Mouse (Mus musculus) liver, embryonic 12.5 days (tissue): ENCODE data around the gene Slc22a16. TPM values are rescaled to one million over a fixed set of nuclear protein-coding genes. Genes with fewer than 3 reads are reported as not detected.

Source experiments
- ATAC-seq: fragments of 200-750 bp; cut with Nextera tagmentation; 2 replicates; pipeline ENCODE4 v1.8.0; 2017; ENCODE audit warnings: moderate number of reproducible peaks, mild to moderate bottlenecking, moderate library complexity
- H3K27ac ChIP-seq: fragments of 300-500 bp; sonication (generic); 2 replicates; pipeline ENCODE4 v1.5.1; 2016; ENCODE audit warnings: mild to moderate bottlenecking
- H3K27me3 ChIP-seq: fragments of 300-500 bp; sonication (generic); replicated peaks from 2 replicates; pipeline ENCODE4 v1.6.1; 2016; ENCODE audit warnings: mild to moderate bottlenecking, moderate library complexity
- H3K36me3 ChIP-seq: fragments of 300-500 bp; sonication (generic); 2 replicates; pipeline ENCODE4 v1.6.1; 2016; ENCODE audit warnings: mild to moderate bottlenecking, moderate library complexity
- H3K4me1 ChIP-seq: fragments of 300-500 bp; sonication (generic); 2 replicates; pipeline ENCODE4 v1.6.1; 2016
- H3K4me2 ChIP-seq: fragments of 300-500 bp; sonication (generic); 2 replicates; pipeline ENCODE4 v1.6.1; 2016; ENCODE audit warnings: mild to moderate bottlenecking, moderate library complexity
- H3K4me3 ChIP-seq: fragments of 300-500 bp; sonication (generic); 2 replicates; pipeline ENCODE4 v1.5.1; 2016; ENCODE audit warnings: mild to moderate bottlenecking, moderate library complexity
- H3K9ac ChIP-seq: fragments of 300-500 bp; sonication (generic); 2 replicates; pipeline ENCODE4 v1.6.1; 2016; ENCODE audit warnings: mild to moderate bottlenecking, moderate library complexity
- H3K9me3 ChIP-seq: fragments of 300-500 bp; sonication (generic); replicated peaks from 2 replicates; pipeline ENCODE4 v1.6.1; 2016; ENCODE audit warnings: mild to moderate bottlenecking, moderate library complexity
- whole genome bisulfite sequencing: fragments of 180-500 bp; shearing (Covaris S2); methylation state at CpG from one replicate; pipeline ENCODE4 v1.1.7; 2016; ENCODE audit not compliant: insufficient replicate concordance; 5-methylcytosine and 5-hydroxymethylcytosine counted together
- polyA plus RNA-seq: library from polyadenylated mRNA; unstranded; fragments of >200 nt; fragmentation: Nextera tagmentation; extraction: Ambion mirVana; gene quantifications from 2 replicates; pipeline ENCODE4 v1.2.1, GENCODE M21; 2016

Gene Slc22a16
- polyA plus RNA-seq, 1 experiment from 2014 or later = not detected

DNA sequence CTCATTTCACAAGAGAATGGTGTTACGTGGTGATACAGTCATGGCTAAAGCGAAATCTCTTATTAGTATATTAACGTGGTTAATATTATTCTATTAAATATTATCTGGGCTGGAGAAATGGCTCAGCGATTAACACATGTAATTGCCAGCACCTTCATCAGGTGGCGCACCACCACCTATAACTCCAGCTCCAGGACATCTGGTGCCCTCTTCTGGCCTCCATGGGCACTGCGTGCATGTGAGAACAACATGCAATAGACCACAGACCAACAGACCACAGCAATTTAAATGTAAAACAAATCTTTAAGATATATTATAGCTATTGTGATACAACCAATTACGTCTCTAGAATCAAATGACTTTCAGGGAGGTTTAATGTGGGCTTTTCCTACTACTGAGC lies 59.0 kb downstream of the Slc22a16 start:
- Histone ChIP-seq H3K9ac (no peak overlapping the region), H3K36me3 (no peaks in the 10 kb centered on the region), H3K27me3 (no peaks in the 10 kb centered on the region), H3K4me2 (no peak overlapping the region), H3K27ac (no peak overlapping the region), H3K9me3 (no peaks in the 10 kb centered on the region), H3K4me1 (0 out of 2 replicates have a peak, but pooled peaks cover 5% of the 10 kb centered on the region), H3K4me3 (no peak overlapping the region)
- 69% methylated on average over 7 of the region's 7 CpGs for WGBS
- no peak for ATAC-seq

DNA sequence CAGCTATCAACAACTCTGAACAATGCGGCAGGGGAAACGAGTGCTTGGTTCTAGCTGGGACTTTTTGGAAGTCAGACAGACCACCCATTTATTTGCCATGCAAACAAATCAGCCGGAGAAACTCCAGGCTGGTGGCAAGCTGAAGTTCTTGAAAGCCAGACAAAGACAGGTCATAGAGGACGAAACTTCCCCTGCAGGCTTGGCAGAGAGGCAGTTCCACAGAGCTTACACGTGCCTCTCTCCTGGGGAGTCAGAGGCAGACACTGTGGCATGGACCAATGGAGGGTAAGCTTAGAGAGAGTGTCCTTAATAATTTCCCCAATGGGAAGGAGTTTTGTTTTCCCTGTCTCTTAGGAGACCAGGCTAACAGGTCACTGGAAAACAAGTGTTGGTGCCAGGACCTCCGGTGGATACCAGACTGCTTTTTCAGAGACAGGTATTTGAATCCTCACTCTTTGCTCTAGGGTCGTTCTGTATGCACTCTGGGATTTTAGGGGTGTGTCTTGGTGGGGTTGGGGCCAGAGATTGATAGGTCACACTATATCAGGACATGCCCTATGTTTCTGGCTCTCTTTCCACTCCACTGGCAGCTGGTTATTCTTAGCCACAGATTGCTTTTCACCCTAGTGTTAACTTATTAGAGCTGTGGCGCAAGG lies 59.6 kb downstream of the Slc22a16 start, which contains the start of gene Ddo:
Gene Ddo, plus strand, starts transcription at position 356 of the 656 bp plus-strand sequence.
- Histone ChIP-seq H3K9me3 (no peaks in the 10 kb centered on the region), H3K36me3 (no peaks in the 10 kb centered on the region), H3K4me3 (no peak within 1 kb of the TSS), H3K27me3 (no peaks in the 10 kb centered on the region), H3K9ac (no peak within 1 kb of the TSS), H3K4me1 (0 out of 2 replicates have a peak, but pooled peaks cover 5% of the 10 kb centered on the region), H3K4me2 (no peak within 1 kb of the TSS), H3K27ac (no peak within 1 kb of the TSS)
- 61% methylated on average over 8 of the region's 8 CpGs for WGBS
- ATAC-seq = no peak

DNA sequence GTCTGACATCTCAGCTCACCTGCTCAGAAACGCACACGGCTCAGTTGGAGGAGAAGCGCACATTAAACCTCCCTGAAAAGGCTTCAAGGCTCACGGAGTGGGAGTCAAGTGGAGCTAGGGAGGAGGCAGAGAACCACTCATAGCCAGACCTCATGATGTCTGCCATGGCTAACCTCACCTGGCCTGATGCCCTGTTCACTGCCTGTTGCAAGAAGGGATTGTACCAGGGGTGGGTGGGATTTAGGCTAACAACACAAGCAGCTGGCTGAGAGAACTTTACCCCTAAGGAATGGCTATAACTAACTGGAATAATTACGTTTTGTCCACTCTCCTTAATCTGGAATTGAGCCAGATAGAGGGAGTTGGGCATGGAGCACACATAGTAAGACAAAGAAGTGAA lies 60.3 kb downstream of the Slc22a16 start:
- Histone ChIP-seq H3K9me3 (no peaks in the 10 kb centered on the region), H3K36me3 (no peaks in the 10 kb centered on the region), H3K4me2 (no peak overlapping the region), H3K4me3 (no peak overlapping the region), H3K27me3 (no peaks in the 10 kb centered on the region), H3K4me1 (0 out of 2 replicates have a peak, but pooled peaks cover 5% of the 10 kb centered on the region), H3K27ac (no peak overlapping the region), H3K9ac (no peak overlapping the region)
- no peak for ATAC-seq
- 76% methylated on average over 5 of the region's 5 CpGs for WGBS

DNA sequence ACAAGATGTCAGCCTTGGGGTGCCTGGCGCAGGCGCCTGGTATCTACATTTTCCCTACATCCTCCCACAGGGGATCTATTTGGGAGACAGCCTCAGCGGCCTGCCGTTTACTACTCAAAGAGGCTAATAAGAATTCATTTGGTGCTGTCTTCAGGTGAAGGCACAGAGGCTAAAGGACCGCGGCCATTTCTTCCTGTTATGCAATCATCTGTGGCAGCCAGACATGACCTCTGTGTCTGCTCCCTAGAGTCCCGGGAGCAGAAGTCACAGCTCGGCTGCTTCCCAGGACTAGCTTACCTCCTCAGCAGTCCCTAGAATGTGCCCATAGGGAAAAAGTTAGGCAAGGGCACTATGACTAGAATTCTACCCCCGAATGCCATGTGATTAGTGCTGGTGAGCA lies 60.8 kb downstream of the Slc22a16 start:
- WGBS = 49% methylated on average over 9 of the region's 9 CpGs
- ATAC-seq = no peak
- no peaks in the 10 kb centered on the region for H3K27me3 ChIP-seq
- no peaks in the 10 kb centered on the region for H3K36me3 ChIP-seq
- no peak overlapping the region for H3K27ac ChIP-seq
- no peak overlapping the region for H3K4me3 ChIP-seq
- H3K4me1 ChIP-seq = 0 out of 2 replicates have a peak, but pooled peaks cover 5% of the 10 kb centered on the region
- no peaks in the 10 kb centered on the region for H3K9me3 ChIP-seq
- no peak overlapping the region for H3K4me2 ChIP-seq
- no peak overlapping the region for H3K9ac ChIP-seq

DNA sequence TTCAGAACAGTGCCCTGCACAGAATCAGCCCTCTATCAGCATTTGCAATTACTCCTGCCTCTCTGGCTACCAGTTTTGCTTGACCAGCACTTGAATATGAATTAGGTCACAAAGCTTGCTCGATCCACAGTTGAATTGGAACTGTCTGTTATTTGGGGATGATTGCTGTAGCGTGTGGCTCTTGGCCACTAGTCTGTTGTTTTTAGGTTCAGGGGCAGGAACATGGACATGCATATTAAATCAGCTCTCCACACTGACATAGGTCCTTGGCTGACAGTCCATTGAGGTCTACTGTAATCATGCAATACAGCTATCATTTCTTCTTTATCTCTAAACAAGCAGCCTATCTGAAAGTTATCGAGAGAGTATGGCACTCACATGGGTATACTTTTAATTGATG lies 62.0 kb downstream of the Slc22a16 start:
- H3K4me2 ChIP-seq = no peak overlapping the region
- no peaks in the 10 kb centered on the region for H3K36me3 ChIP-seq
- 0 out of 2 replicates have a peak, but pooled peaks cover 5% of the 10 kb centered on the region for H3K4me1 ChIP-seq
- H3K9me3 ChIP-seq = no peaks in the 10 kb centered on the region
- H3K27ac ChIP-seq = no peak overlapping the region
- 70% methylated on average over 3 of the region's 3 CpGs for WGBS
- H3K27me3 ChIP-seq = no peaks in the 10 kb centered on the region
- H3K4me3 ChIP-seq = no peak overlapping the region
- H3K9ac ChIP-seq = no peak overlapping the region
- no peak for ATAC-seq

DNA sequence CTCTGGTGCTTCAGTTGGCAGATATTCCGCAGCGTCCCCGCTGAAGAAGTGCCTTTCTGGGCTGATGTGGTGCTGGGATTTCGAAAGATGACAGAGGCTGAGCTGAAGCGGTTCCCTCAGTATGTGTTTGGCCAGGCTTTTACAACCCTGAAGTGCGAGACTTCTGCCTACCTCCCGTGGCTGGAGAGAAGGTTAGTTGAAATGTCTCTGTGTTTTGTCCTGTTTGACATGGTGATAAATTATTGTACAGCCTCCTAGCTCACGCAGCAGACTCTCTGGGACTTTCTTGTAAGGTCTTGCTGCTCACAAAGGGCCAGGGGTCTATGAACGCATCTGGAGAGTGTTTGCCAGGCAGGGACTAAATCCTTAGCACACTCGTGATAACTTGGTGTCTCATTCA lies 67.2 kb downstream of the Slc22a16 start:
- WGBS = 54% methylated on average over 10 of the region's 10 CpGs
- no peaks in the 10 kb centered on the region for H3K4me1 ChIP-seq
- H3K4me2 ChIP-seq = no peak overlapping the region
- no peak for ATAC-seq
- H3K27ac ChIP-seq = no peak overlapping the region
- H3K4me3 ChIP-seq = no peak overlapping the region
- no peaks in the 10 kb centered on the region for H3K36me3 ChIP-seq
- no peaks in the 10 kb centered on the region for H3K9me3 ChIP-seq
- no peaks in the 10 kb centered on the region for H3K27me3 ChIP-seq
- no peak overlapping the region for H3K9ac ChIP-seq

DNA sequence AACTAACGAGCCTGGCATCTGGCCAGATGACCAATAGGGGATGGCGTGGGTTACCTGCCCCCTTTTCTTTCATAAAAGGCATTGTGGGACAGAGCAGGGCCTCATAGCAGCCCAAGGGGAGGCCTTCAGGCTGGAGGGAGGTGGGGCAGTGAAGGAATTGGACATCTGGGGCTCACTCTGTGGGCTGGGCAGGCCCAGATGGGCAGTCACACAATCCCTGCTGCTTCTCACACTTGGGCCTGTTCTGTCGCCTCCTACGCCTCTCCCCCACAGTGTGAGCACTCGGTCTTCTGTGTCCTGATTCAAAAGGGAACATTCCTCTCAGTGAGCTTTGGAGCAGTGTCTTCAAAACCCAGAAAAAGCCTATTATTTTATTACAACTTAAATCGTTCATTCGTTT lies 68.1 kb downstream of the Slc22a16 start:
- 67% methylated on average over 7 of the region's 7 CpGs for WGBS
- Histone ChIP-seq H3K4me3 (no peak overlapping the region), H3K9me3 (no peaks in the 10 kb centered on the region), H3K27ac (no peak overlapping the region), H3K4me2 (no peak overlapping the region), H3K27me3 (no peaks in the 10 kb centered on the region), H3K36me3 (no peaks in the 10 kb centered on the region), H3K9ac (no peak overlapping the region), H3K4me1 (no peaks in the 10 kb centered on the region)
- ATAC-seq = no peak

DNA sequence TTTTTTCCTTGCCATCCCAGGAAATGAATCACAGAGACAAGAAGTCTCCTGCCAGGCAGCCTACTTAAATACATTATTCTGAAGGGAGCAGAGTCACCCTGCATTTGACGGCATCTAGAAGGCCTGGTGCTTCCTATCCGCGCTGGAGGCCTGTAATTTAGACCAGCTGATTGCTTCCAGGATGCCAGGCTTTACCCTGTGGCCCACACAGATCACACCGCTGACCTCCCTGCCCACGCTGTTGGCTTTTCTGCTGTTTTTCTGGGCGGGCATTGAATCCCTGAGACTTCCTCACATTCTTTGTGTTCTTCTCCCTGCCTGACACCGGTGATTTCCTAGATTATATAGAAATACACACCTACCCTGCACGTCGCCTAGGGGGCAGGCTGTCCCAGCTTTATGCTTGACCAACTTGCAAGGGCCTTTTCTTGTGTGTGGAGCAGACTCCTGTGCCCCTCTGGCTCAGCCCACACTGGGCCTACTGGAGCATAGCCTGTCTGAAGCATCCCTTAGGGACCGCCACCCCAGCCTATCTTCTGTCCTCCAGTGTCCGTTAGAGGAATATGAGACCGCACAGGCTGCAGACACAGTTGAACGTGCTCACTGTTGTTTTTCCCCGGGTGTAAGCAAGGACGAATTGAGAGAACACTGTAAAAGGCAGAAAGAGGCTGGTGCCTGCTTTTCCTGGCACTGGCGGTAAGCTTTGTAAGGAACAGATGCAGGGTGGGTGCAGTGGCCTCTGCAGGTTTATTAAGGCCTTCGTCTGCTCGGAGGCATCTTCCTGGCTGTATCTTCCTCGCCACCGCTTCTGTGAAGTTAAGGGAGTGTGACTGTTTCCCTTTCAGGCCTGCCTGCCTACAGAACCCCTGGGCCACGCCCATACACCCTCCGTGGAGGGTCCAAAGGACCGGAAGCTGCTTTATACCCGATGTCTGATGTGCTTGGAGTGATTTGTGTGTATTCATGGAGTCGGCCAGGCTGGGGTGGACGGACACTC lies 69.0 kb downstream of the Slc22a16 start:
- Histone ChIP-seq H3K9ac (no peak overlapping the region), H3K36me3 (no peaks in the 10 kb centered on the region), H3K4me1 (no peaks in the 10 kb centered on the region), H3K4me3 (no peak overlapping the region), H3K9me3 (no peaks in the 10 kb centered on the region), H3K4me2 (no peak overlapping the region), H3K27ac (no peak overlapping the region), H3K27me3 (no peaks in the 10 kb centered on the region)
- 62% methylated on average over 26 of the region's 26 CpGs for WGBS
- ATAC-seq = no peak

DNA sequence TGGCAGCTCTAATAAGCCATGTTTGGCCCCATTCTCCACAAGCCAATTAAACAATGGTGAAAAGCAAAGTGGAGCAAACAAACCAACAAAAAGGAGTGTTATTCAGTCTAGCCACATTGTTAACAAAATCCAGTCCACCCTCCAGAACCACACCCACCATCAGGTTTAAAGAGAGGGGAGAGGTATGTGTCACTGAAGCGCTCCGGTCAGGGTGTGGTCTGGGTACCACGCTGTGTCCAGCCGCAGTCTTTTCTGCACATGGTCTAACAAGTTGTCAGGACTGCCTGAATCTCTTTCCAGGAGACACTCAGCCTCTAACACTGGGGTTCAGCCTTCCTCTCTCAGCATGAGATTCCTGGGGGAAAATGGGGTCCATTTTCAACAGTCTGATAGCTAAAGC lies 70.3 kb downstream of the Slc22a16 start:
- ATAC-seq = no peak
- WGBS = 73% methylated on average over 4 of the region's 4 CpGs
- no peaks in the 10 kb centered on the region for H3K4me1 ChIP-seq

DNA sequence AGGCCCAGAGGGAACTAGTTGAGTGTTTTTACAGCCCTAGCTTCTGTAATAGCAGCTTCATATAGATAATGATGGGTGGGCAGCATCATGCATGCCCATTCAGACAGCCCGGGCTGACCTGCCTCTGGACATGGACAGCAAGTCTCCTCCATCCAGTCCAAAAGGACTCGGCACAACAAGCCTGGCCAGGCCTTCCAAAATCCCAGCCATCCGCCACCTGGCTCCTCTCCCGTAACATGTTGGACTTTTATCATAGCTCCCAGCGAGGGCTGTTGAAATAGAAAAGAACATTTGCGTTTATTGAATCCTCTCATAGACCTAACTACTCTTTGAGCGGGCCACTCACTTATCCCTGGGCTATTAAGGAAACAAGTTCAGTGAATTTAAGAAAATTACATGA lies 71.8 kb downstream of the Slc22a16 start:
- WGBS = 80% methylated on average over 7 of the region's 7 CpGs
- no peak for ATAC-seq
- Histone ChIP-seq H3K27ac (no peak overlapping the region), H3K27me3 (peaks cover 10% of the 10 kb centered on the region), H3K36me3 (no peaks in the 10 kb centered on the region), H3K4me3 (no peak overlapping the region), H3K9ac (no peak overlapping the region), H3K4me1 (no peaks in the 10 kb centered on the region), H3K4me2 (no peak overlapping the region), H3K9me3 (no peaks in the 10 kb centered on the region)

More for the DNA sequence above, 70.3 kb downstream of the Slc22a16 start:
- H3K4me3 ChIP-seq = no peak overlapping the region
- no peaks in the 10 kb centered on the region for H3K27me3 ChIP-seq
- no peaks in the 10 kb centered on the region for H3K9me3 ChIP-seq
- H3K9ac ChIP-seq = no peak overlapping the region
- H3K4me2 ChIP-seq = no peak overlapping the region
- no peaks in the 10 kb centered on the region for H3K36me3 ChIP-seq
- H3K27ac ChIP-seq = no peak overlapping the region

DNA sequence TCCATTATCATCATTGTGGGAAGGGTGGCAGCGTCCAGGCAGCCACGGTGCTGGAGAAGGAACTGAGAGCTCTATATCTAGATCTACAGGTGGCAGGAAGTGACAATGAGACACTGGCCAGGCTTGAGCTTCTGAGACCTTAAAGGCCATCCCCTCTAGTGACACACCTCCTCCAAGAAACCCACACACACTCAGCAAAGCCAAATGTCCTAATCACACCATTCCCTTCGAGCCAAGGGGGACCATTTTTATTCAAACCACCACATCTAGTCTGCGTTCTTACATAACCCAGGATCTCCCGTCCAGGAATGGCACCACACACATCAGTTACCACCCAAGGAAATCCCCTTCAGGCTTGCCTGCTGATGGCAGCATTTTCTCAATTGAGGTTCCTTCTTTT lies 73.0 kb downstream of the Slc22a16 start:
- Histone ChIP-seq H3K4me1 (no peaks in the 10 kb centered on the region), H3K27me3 (peaks cover 12% of the 10 kb centered on the region), H3K9me3 (no peaks in the 10 kb centered on the region), H3K27ac (no peak overlapping the region), H3K4me2 (no peak overlapping the region), H3K4me3 (no peak overlapping the region), H3K36me3 (no peaks in the 10 kb centered on the region), H3K9ac (no peak overlapping the region)
- no peak for ATAC-seq
- WGBS = 39% methylated on average over 5 of the region's 5 CpGs

DNA sequence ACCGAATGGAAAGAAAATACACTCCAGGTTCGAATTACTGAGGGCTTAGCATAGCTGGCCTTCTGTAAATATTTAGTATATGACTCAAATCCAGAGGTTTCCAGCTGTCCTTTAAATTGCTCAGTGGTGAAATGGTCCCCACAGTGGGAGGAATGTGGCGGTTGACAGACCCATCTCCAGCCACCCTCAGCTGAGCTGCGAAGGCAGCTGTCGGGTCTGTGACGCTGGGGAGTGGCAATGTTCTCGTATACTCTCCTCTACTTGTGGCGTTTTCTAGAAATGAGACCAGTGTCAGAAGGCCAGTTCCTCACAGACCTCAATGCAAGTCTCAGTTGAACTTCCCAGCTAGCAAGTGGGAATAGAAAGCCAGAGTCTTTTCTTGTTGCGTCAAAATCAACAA lies 74.3 kb downstream of the Slc22a16 start:
- Histone ChIP-seq H3K9me3 (no peaks in the 10 kb centered on the region), H3K27ac (no peak overlapping the region), H3K27me3 (peaks cover 12% of the 10 kb centered on the region), H3K4me3 (no peak overlapping the region), H3K36me3 (no peaks in the 10 kb centered on the region), H3K4me2 (no peak overlapping the region), H3K4me1 (no peaks in the 10 kb centered on the region), H3K9ac (no peak overlapping the region)
- 65% methylated on average over 9 of the region's 9 CpGs for WGBS
- no peak for ATAC-seq
